Mouse (Mus musculus) mouse embryonic stem cell (cell line): ENCODE results near the gene Ccdc163.

ENCODE experiments used
- in situ Hi-C, 2 experiments: fragments of 300-500 bp; cut with MboI; formaldehyde crosslinking; loops; 1 replicate in 1 of 2; 3 replicates in 1 of 2; pipeline ENCODE4 v1.14.3; 2019 to 2020; ENCODE audit warnings: low sequenced_read_pairs in 2 of 2, low pct_unique_long_range_greater_than_20kb in 1 of 2, mixed read lengths in 1 of 2; ENCODE audit not compliant: unreplicated experiment in 1 of 2

The Ccdc163 gene

DNA sequence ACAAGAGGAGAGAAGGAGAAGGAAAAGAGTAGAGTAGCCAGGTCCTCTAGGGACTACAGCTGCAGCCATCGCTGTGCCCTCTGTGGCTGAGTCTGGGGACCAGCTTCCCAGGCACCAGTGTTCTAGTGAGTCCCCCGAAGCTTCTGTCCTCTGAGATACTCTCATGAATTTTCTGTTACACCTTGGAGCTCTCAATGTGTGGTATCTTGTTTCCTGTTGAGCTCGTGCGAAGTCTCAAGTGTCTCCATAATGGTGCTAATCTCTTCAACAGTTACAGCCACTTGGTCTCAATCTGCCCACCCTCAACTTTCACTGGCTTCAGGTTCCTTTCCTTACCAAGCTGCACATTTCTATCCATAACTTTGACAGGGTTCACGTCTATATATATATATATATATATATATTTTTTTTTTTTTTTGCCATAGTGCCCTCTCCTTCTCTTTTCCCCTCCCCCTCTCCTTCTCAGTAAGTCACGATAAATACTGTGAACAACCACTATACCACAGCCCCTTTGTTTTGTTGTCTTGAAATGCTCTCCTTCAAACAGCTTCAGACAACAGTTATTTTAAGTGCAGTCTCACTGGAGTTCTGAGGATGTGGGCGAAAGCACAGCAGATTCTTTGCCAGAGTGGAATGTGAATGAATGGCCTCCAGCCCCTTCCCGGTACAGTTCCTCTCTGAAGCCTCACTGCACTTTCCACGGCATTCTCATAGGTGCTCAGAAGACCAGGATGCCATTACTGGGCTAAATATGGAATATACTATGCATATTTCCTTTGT lies 30.9 kb downstream of the Ccdc163 start:
- in situ Hi-C loops, result no loop called here

DNA sequence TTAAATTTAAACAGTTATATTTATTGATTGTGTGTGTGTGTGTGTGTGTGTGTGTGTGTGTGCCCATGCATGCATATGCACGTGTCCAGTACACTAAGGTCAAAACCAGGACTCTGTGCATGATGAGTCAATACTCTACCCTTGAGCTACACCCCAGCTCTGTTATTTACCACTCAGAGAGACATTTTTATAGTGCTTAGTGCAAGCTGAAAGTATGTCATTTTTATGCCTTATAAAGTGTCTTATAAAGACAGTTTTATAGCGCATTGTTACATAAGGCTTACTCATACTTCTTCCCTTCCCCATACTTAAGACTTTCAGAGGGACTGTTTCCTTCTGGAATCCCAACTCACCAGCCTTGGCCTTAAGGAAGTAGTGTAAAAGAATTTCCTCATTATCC lies 41.4 kb downstream of the Ccdc163 start:
- in situ Hi-C loops, result no loop called here

DNA sequence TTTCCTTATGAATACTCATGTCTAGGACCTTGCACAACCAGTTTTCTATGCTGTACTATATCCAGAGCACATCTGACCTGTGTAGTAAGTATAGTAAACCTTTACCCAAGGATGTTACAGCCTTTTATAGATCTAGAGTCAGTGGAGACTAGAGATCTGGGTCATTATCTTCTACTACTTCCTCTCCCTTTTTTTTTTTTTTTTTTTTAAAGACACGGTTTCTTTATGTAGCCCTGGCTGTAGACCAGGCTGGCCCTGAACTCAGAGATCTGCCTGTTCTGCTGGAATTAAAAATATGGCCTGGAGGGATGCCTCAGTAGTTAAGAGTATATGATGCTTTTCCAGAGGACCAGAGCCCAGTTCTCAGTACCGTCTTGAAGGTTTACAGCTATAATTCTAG lies 53.6 kb downstream of the Ccdc163 start:
- in situ Hi-C loops, result no loop called here

DNA sequence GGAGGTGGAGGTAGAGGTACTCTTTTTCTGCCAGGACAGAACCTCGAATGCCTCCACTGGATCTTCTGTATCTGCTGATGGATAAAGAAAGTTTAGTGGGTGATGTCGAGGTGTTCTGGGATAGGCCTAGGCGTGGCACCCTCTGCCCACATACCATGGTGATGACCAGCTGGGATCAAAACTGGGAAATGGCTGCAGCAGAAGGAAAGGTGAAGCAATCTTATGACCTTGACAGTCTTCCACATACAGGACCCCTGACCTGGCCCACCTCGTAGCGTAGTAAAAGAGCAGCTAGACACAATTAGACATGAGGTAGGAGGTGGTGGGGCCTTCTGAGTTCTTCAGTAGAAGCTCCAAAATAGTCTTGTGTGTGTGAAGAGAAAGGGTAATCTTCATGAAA lies 55.7 kb downstream of the Ccdc163 start:
- in situ Hi-C loops, result no loop called here

DNA sequence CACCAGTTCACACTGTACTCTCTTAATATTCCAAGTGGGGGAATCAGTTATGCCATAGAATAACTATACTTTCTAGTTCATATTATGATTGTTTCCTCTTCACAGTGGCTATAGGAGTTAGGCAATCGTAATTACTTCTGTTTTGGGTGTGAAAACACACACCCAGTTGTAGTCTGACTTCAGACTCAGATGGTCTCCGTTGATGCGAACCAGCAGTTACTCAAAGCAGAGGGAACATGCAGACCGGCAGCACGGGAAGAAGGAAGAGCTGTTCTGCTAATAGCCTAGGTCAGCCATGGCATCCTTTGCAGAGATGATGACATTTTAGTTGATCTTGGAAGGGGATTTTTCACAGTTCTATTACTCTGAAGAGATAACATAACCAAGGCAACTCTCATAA lies 60.2 kb downstream of the Ccdc163 start:
- in situ Hi-C loops, result no loop called here

DNA sequence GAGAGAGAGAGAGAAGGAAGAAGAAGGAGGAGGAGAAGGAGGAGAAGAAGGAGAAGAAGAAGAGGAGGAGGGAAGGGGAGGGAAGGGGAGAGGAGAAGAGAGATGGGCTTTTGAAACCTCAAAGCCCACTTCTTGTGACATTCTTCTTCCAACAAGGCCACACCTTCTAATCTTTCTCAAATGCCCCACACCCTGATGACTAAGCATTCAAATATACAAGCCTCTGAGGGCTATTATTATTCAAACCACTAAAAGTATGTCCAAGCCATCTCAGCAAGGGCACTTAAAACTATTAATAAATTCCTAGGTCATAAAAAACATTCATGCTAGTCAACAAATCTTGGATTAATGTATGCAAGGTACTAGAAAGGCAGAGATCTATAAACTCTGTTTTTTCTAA lies 60.8 kb downstream of the Ccdc163 start:
- in situ Hi-C loops, result no loop called here

DNA sequence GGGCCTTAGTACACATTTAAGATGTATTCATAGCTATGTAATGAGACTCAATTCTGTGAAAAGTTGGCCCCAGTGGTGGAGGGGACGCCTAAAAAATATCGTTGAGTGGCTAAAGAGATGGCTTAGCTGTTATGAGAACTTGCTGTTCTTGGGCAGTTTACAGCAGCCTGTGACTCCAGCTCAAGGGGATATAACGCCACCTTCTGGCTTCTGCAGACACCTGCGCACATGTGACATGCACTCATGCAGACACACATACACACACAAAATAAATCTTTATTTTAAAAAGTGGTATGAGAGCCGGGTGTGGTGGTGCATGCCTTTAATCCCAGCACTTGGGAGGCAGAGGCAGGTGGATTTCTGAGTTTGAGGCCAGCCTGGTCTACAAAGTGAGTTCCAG lies 68.1 kb downstream of the Ccdc163 start:
- in situ Hi-C loops, result no loop called here

DNA sequence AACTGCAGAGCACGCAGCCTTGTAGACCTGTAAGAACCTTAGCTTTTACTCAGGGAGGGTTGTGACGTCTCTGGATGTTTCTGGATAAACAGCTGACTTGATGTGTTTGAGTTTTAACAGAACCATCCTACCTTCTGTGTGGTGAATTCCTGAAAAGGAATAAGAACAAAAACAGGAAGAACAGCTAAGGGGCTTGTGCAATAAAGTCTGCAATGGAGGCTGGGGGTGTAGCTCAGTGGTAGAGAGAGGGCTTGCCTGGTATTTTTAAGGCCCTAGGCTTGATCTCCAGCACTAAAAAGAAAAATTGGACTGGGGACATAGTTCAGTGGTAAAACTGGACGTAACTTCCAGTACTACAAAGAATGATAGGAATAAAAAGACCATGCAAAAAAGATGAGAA lies 68.8 kb downstream of the Ccdc163 start:
- in situ Hi-C loops, result no loop called here

DNA sequence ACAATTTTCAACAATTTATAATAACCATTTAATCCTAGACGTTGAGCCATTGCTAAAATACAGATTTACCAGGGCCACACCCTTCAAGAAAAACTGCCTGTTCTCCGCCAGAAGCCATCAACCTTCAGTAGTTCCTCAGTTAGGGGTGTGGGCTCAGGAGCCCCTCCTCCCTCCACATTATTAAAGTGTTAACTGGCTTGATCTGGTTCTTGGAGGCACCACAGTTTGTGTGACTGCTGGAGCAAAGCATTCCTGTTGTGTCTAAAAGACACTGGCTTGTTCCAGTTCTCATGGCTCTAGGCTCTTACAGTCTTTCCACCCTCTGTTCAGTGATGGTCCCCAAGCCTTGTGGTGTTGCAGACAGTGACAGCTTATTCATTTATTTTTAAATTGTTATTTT lies 72.2 kb downstream of the Ccdc163 start:
- in situ Hi-C loops, result no loop called here

DNA sequence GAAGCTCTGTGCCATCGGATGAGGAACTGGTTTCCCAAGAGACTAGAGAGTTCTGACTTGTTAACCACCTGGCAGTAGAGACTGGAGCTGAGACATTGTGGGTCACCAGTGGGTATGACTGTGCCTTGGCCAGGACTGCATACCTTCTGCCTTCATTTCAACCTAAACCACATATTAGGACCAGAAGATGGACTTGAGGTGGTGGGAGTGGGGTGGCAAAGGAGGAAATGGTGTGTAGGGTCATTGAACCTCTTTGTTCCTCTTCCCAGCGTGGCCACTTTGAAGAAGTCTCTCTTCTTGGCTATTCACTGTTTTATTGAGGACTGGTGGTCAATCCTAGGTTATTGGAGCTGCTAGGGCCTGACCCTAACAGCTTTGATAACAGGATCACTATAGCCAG lies 73.1 kb downstream of the Ccdc163 start:
- in situ Hi-C loops, result no loop called here

DNA sequence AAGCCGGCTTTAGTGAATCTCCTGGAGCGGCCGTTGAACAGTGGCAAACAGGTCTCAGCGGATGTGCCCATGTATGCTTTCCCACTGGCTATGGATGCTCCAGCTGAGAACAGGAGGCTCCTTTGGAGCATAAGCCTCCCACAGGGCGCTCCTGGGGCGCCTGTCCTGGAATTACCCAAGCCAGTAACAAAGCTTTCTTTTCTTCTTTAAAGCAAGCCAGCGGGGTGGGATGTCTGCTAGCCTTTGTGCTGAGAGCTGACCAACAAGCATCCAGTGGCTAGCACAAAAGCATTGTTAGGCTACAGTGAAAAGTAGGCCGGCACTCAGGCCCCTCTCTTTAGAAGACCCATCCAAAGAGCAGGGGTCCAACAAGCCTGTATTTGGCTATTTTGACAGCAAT lies 73.9 kb downstream of the Ccdc163 start:
- in situ Hi-C loops, result no loop called here

DNA sequence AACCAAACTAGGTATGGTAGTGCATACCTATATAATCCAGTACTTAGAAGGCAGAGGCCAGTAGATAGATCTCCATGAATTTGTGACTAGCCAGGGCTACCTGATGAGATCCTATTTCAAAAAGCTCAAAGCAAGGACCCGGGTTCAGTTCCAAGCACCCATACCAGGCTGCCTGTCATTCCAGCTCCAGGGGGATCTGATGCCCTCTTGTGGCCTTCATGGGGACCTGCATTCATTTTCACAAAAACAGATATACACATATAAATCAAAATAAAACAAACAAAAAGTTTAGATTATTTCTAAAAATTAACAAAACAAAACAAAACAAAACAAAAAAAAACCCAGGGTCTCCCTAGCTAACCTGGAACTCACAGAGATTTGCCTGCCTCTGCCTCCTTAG lies 78.3 kb downstream of the Ccdc163 start:
- in situ Hi-C loops, result loop anchor here (5.0 kb wide), 1 partner anchor 69 kb away; no protein-coding TSS in a partner anchor

DNA sequence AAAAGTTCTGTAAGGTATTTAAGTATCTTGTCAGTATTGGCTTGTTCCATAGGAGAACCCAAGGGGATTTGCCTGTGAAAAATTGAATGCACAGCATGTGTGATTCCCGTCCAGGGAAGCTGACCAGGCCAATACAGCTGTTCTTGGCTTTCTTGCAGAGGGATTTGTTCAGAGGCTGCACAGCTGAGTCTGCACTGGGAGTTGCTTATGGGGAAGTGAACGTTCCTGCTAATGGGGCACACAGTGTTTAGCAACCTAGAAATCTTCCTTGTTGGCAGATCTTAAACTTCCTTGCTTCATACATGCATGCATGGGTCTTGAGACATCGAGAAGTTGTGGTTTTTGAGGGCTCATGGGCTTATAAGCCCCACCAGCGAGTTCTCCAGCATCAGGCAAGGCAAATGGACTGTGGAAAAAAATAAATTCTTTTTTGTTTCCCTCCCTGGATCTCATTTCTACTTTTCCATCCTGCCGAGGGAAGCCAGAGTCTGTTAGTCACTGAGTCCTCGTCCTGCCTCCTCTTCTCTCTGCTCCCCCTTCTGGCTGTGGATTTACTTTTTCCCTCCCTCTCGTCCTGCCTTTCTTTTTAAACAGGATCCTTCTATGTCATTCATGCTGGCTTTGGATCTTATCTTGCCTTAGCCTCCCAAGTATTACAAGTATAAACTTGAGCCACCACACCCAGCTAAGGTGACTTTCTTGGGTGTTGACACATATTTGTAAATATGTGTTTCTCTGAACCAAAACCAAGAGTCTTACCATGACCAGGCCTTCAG lies 79.9 kb downstream of the Ccdc163 start:
- in situ Hi-C loops, result loop anchor here (5.0 kb wide), 1 partner anchor 71 kb away; no protein-coding TSS in a partner anchor

DNA sequence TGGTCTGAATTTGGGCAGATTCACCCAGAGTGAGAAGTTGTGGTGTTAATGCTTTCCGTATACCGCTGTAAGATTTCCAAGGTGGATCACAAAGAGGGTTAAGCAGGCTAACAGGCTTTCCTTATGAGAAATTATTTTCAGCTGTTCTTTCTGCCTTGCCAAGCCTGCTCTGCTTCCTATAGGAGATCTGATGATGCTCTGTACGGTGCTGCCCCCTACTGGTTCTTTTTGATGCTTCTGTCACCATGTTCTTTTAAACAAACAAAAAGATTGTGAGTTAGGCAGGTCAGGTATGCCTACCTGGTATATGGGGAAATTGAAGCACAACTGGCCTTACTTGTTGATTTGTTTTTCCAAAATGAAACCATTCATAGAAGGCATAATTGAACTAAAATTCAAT lies 80.6 kb downstream of the Ccdc163 start:
- in situ Hi-C loops, result loop anchor here (5.0 kb wide), 1 partner anchor 72 kb away; no protein-coding TSS in a partner anchor

DNA sequence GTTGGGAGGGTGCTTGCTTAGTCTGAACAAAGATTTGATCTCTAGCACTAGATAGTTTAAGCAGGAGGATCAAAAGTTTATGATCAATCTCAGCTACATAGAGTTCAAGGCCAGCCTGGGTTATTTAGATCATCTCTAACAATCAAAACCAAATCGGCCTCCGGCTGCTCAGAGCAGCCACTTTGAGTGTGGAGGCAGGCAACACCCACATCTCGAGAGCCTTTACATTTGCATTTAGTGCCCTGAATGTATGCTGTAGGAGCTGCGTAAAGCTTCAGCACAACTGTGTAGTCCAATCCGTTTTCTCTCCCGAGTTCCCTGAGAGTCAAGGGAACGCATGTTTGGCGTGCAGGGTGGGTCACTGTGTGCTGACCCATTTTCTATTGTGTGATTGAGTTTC lies 84.1 kb downstream of the Ccdc163 start:
- in situ Hi-C loops, result no loop called here

DNA sequence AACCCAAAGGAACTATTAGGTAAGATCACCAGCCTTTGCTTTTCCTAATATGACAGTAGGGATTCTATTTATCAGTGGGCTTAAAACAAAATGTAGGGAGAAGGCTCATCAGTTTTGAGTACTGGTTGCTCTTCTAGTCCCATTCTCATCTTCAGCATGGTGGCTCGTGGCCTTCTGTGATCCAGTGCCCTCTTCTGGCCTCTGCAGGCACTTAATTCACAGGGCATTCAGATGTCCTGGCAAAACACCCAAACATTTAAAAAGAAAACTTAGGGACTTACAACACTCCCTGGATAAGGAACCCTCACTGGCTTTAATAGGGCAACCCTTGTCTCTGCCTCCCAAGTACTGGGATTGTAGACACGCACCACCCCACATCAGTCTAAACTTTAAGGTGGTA lies 86.0 kb downstream of the Ccdc163 start:
- in situ Hi-C loops, result no loop called here

DNA sequence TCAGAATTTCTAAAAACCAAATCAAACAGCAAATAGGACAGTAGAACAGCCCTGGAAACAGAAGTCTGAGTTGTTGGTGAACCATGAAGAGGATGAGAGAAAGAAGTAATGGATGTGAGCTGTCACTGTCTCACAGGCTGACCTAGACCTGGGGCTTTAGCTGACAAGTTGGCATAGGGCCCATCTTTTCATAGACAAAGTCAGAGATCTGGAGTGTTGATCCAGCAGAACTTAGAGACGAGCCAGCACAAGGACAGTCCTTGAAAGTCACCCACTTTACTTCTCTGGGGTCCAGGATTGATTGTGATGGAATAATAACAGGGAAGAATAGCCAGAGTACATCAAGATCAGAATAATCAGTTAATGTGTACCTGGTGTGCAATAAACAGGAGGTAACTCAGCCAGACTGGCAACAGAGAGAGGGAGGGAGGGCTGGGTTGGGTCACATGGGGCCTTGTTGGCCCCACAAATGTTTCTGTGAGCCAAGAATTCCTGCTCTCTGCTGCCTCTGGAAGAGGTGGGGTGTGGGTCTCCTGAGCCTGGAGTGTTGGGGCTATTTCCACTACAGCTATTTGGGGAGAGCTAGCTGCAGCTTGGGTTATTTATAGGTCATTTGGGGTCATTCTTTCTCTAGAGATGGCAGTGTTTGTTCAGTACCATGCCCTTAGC lies 88.3 kb downstream of the Ccdc163 start:
- in situ Hi-C loops, result no loop called here

DNA sequence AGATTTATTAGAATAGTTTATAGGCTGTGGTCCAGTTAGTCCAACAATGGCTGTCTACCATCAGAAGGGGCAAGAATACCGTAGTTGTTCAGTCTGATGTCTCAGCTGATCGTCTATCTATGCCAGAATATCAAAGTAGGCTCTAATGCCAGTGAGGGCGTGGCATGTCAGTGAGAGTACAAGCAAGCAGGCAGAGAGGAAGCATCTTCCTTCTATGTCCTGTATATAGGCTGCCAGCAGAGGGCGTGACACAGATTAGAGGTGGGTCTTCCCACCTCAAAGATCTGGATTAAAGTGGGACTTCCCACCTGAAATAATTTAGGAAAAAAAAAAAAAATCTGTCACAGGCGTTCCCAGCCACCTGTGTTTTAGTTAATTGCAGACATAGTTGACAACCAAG lies 91.6 kb downstream of the Ccdc163 start:
- in situ Hi-C loops, result loop anchor here in 1 of 2 experiments (25.0 kb wide), 1 partner anchor 337 kb away; the partner anchor contains the start of genes Btbd19, Plk3 and Tctex1d4
